Mouse (Mus musculus): ENCODE results near the gene Nufip2. TPM values are rescaled to one million over a fixed set of nuclear protein-coding genes. Genes with fewer than 3 reads are reported as not detected.

Nufip2 gene
- polyA plus RNA-seq, 1 experiment, result 40.8 TPM

- Histone ChIP-seq H3K27ac (ENCODE audit: insufficient read depth, low read depth, low read length) (no peak overlapping the region), H3K4me3 (ENCODE audit: insufficient read depth, low read length) (no peak overlapping the region), H3K4me1 (ENCODE audit: control insufficient read depth, insufficient read depth, low read length) (no peaks in the 10 kb centered on the region)
- TF ChIP-seq POLR2A (IDR thresholded peaks at IDR 0.05; ENCODE audit: borderline replicate concordance, low read depth, low read length), result no peak
- no peak for TF ChIP-seq CTCF (IDR thresholded peaks at IDR 0.05; ENCODE audit: low read depth, low read length)
Measured at GRCm38 (mm10) chr11:77769496-77769895, 83.5 kb downstream of the Nufip2 start.

DNA sequence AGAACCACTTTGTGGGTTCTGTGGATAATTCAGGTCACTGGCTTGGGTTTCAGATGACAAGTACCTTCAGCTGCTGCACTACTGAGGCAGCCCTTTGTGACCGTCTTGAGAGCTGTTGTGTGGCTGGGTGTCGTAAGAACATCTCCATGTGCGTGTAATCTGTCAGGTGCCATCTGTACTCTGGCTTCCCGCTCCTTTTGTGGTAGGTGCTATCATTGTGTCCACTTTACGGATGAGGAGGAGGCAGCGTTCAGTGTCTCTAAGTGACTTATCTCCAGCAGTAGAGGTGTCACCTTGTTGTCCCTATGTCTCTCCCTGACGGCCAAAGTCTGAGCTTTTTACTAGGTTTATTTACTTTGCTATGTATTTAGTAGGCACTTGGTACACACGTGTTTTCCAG lies 84.4 kb downstream of the Nufip2 start:
- Histone ChIP-seq H3K27ac (ENCODE audit: insufficient read depth, low read depth, low read length) (no peak overlapping the region), H3K4me3 (ENCODE audit: insufficient read depth, low read length) (no peak overlapping the region), H3K4me1 (ENCODE audit: control insufficient read depth, insufficient read depth, low read length) (no peaks in the 10 kb centered on the region; the same call in 1 of the 2 replicates)
- TF ChIP-seq CTCF (IDR thresholded peaks at IDR 0.05; ENCODE audit: low read depth, low read length) (no peak), POLR2A (IDR thresholded peaks at IDR 0.05; ENCODE audit: borderline replicate concordance, low read depth, low read length) (no peak)

DNA sequence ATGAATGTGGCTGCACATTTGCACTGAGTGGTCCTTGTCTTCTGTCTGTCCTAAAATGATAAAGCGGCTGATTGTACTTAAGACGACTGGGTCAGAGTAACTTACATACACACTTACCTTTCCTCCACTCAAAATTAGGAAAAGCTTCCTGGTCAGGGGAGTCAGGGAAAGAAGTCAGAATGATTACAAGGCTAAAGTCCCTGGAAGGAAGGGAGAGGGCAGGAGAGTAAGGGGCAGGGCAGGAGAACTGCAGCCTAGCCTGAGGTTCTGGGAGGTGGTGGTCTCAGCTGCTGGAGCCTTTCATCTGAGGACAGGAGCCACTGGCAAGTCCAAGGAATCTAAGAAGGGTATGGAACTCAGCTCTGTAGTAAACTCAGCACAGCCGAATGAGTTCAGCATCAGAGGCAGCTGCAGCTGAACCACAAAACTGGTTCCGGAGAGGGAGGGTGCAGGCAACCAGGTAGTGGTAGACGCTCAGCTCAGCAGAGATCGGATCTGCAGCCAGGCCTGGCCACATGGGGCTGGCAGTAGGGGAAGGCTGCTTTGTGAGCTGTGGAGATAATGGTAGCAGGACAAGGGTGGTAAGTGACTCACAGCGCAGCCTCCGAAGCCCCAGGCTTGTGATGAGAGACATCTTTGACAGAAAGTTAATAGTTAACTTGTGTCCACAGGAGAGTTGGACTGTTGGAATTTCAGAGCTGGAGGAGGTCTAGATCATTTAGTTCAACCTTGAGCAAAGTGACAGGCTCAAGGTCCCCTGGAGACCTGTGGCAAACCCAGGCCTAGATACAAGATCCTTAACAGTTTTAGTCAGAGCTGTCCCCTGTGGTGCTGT lies 86.1 kb downstream of the Nufip2 start:
- Histone ChIP-seq H3K4me1 (ENCODE audit: control insufficient read depth, insufficient read depth, low read length) (peaks cover 10% of the 10 kb centered on the region), H3K27ac (ENCODE audit: insufficient read depth, low read depth, low read length) (no peak overlapping the region), H3K4me3 (ENCODE audit: insufficient read depth, low read length) (no peak overlapping the region)
- no peak for TF ChIP-seq CTCF (IDR thresholded peaks at IDR 0.05; ENCODE audit: low read depth, low read length)
- no peak for TF ChIP-seq POLR2A (IDR thresholded peaks at IDR 0.05; ENCODE audit: borderline replicate concordance, low read depth, low read length)

DNA sequence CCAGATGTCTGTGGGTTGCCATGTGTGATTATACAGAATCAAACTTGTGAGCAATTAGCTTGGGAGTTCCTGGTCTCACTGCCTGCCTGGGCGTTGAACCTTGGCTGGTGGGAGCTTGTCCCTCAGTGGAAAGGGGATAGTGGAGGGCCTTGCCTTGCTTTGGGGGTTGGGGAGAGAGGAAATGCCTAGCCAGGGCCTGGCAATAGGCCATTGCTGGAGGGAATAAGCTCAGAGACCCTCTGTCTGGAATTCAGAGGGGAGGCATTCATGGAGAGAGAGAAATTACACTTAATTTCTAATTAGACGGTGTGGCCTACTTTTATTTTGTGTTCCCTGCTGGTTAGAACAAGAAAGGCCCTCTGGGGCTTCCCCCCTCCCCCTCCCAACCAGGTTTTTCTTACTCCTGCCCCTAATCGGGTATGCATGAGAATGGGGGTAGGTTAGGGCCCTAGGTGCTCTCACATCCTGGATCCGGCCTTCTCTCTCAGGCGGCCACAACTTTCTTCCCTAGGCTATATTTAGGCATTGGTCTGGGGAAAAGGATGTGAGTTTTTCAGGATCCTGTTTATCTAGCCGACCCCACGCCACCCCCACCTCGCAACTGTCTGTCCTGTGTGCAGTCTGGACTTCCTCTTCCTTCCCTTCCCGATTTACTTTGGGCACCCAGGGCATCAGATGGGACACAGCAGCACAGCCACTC lies 89.9 kb downstream of the Nufip2 start:
- Histone ChIP-seq H3K4me1 (ENCODE audit: control insufficient read depth, insufficient read depth, low read length) (peaks cover 10% of the 10 kb centered on the region), H3K4me3 (ENCODE audit: insufficient read depth, low read length) (no peak overlapping the region), H3K27ac (ENCODE audit: insufficient read depth, low read depth, low read length) (peak overlapping the region; percentile 5; the same call in 1 of the 2 replicates)
- TF ChIP-seq CTCF (IDR thresholded peaks at IDR 0.05; ENCODE audit: low read depth, low read length) (no peak), POLR2A (IDR thresholded peaks at IDR 0.05; ENCODE audit: borderline replicate concordance, low read depth, low read length) (no peak)

DNA sequence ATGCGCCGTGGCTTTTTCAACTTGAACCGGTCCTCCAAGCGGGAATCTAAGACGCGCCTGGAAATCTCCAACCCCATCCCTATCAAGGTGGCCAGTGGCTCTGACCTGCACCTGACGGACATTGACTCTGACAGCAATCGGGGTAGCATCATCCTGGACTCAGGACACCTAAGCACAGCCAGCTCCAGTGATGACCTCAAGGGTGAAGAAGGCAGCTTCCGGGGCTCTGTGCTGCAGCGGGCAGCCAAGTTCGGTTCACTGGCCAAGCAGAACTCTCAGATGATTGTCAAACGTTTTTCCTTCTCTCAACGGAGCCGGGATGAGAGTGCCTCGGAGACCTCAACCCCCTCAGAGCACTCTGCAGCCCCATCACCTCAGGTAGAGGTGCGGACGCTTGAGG lies 91.5 kb downstream of the Nufip2 start:
- H3K4me1 ChIP-seq (ENCODE audit: control insufficient read depth, insufficient read depth, low read length), result peaks cover 10% of the 10 kb centered on the region
- no peak overlapping the region for H3K4me3 ChIP-seq (ENCODE audit: insufficient read depth, low read length)
- TF ChIP-seq CTCF (IDR thresholded peaks at IDR 0.05; ENCODE audit: low read depth, low read length) (no peak), POLR2A (IDR thresholded peaks at IDR 0.05; ENCODE audit: borderline replicate concordance, low read depth, low read length) (no peak)
- no peak overlapping the region for H3K27ac ChIP-seq (ENCODE audit: insufficient read depth, low read depth, low read length)

- TF ChIP-seq CTCF (IDR thresholded peaks at IDR 0.05; ENCODE audit: low read depth, low read length) (no peak), POLR2A (IDR thresholded peaks at IDR 0.05; ENCODE audit: borderline replicate concordance, low read depth, low read length) (no peak)
- H3K27ac ChIP-seq (ENCODE audit: insufficient read depth, low read depth, low read length), result no peak overlapping the region
- H3K4me3 ChIP-seq (ENCODE audit: insufficient read depth, low read length), result no peak overlapping the region
- H3K4me1 ChIP-seq (ENCODE audit: control insufficient read depth, insufficient read depth, low read length), result peaks cover 10% of the 10 kb centered on the region
Measured at GRCm38 (mm10) chr11:77777937-77778336, 92.0 kb downstream of the Nufip2 start.

GRCm38 (mm10) chr11:77779240-77779639 lies 93.3 kb downstream of the Nufip2 start:
- peaks cover 21% of the 10 kb centered on the region for H3K4me1 ChIP-seq (ENCODE audit: control insufficient read depth, insufficient read depth, low read length)
- no peak overlapping the region for H3K27ac ChIP-seq (ENCODE audit: insufficient read depth, low read depth, low read length)
- H3K4me3 ChIP-seq (ENCODE audit: insufficient read depth, low read length), result no peak overlapping the region
- TF ChIP-seq POLR2A (IDR thresholded peaks at IDR 0.05; ENCODE audit: borderline replicate concordance, low read depth, low read length) (no peak), CTCF (IDR thresholded peaks at IDR 0.05; ENCODE audit: low read depth, low read length) (no peak)

DNA sequence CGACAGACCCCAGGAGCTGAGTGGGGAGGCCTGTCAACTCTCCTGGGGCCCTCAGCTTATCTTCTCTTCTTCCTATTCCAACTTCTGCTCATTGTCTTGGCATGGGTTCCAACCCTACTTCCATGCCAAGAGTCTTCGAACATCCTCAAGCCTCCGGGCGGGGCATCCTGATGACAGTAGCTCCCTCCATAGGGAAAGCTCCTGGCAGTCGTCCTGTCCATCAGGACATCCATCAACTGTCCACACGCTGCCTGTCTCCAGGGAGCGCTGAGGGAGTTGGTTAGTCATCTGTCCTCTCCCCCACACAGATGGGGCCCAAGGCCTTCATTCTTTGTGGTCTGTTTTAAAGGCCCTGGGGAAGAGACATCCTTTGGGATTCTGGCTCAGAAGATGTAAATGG lies 95.1 kb downstream of the Nufip2 start:
- Histone ChIP-seq H3K4me3 (ENCODE audit: insufficient read depth, low read length) (no peak overlapping the region), H3K27ac (ENCODE audit: insufficient read depth, low read depth, low read length) (no peak overlapping the region), H3K4me1 (ENCODE audit: control insufficient read depth, insufficient read depth, low read length) (peaks cover 28% of the 10 kb centered on the region)
- no peak for TF ChIP-seq CTCF (IDR thresholded peaks at IDR 0.05; ENCODE audit: low read depth, low read length)
- TF ChIP-seq POLR2A (IDR thresholded peaks at IDR 0.05; ENCODE audit: borderline replicate concordance, low read depth, low read length), result no peak

DNA sequence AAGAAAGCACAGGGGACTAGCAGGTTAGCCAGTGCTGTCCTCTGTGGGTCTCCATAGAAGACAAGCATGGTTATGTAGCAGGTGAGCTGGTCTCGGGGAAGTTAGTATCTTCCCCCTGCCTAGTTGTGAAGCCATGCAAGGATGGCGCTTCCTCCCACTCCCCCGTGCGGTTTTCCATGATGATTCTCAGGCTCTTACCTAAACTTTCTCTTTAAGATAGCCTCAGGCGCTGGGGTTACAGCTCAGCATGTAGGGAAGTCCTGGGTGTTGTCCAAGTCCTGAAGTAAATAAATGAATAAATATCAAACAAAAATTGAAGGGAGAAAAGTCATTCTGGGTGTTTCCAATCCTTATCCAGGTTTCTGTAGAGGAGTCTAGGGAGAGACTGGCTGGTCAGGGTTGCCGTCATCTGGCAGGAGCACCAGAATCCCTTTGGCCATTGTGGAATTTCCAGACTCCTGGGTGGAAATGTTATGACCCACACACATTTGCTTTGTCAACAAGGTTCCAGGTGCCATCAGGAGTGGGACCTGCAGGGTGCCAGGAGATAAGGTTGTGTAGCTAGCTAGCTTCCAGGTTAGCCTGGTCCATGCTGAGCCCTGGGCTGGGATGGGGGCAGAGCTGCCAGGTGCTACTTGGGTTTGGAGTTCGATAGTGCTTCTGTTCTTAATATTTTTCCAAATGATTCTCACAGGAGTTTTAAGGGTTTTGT lies 96.3 kb downstream of the Nufip2 start:
- peaks cover 33% of the 10 kb centered on the region for H3K4me1 ChIP-seq (ENCODE audit: control insufficient read depth, insufficient read depth, low read length)
- TF ChIP-seq POLR2A (IDR thresholded peaks at IDR 0.05; ENCODE audit: borderline replicate concordance, low read depth, low read length) (no peak), CTCF (IDR thresholded peaks at IDR 0.05; ENCODE audit: low read depth, low read length) (no peak)
- H3K4me3 ChIP-seq (ENCODE audit: insufficient read depth, low read length), result no peak overlapping the region
- H3K27ac ChIP-seq (ENCODE audit: insufficient read depth, low read depth, low read length), result no peak overlapping the region
